In genomic region chr13:62879831-62880615, GRCm38 (mm10) we compare ENCODE assay signal across 9 mouse cellular contexts. TPM values are rescaled to one million over a fixed set of nuclear protein-coding genes. Genes with fewer than 3 reads are reported as not detected.
DNase-seq lines count a peak whose midpoint lies in the region; ATAC-seq lines count a peak whose summit lies in the region.
"Had no signal": no experiment of that assay in that cellular context is flagged by ENCODE, and none has a peak within 500 bp of the region (broad histone marks: within the 10 kb centered on the region; RNA-seq: fewer than 3 reads in every experiment).

No protein-coding gene starts in this region.

- WGBS in midbrain, embryonic 11.5 days = 32% methylated on average over 8 of the region's 8 CpGs
- WGBS in midbrain, embryonic 13.5 days = 18% methylated on average over 8 of the region's 8 CpGs
- WGBS in liver, embryonic 16.5 days (ENCODE audit: insufficient replicate concordance) = 25% methylated on average over 8 of the region's 8 CpGs

- no peak overlapping the region for H3K27ac ChIP-seq in midbrain, embryonic 11.5 days (ENCODE audit: low read depth, low read length)
- no peak overlapping the region for H3K27ac ChIP-seq in midbrain, embryonic 13.5 days
- peak overlapping the region; percentile 67 for H3K27ac ChIP-seq in liver, embryonic 16.5 days (ENCODE audit: low read length)
- H3K27ac ChIP-seq: limb, embryonic 15.5 days had no signal

- H3K9ac ChIP-seq in midbrain, embryonic 11.5 days (ENCODE audit: low read length) = no peak overlapping the region
- no peak overlapping the region for H3K9ac ChIP-seq in midbrain, embryonic 13.5 days (replicated peaks)
- H3K9ac ChIP-seq in liver, embryonic 16.5 days (ENCODE audit: low read depth, low read length) = no peak overlapping the region
- H3K9ac ChIP-seq: limb, embryonic 15.5 days had no signal

- no peak for ATAC-seq in midbrain, embryonic 11.5 days (ENCODE audit: low FRiP score)
- ATAC-seq in midbrain, embryonic 13.5 days = no peak
- ATAC-seq in activated CD4-positive, CD25-positive, alpha-beta regulatory T cell, adult 4 months = peak; percentile 93
- ATAC-seq in liver, embryonic 16.5 days (ENCODE audit: low read depth) = peak; percentile 54

- H3K4me1 ChIP-seq in midbrain, embryonic 11.5 days (ENCODE audit: control insufficient read depth, insufficient read depth, low read length) = no peaks in the 10 kb centered on the region
- peaks cover 5% of the 10 kb centered on the region for H3K4me1 ChIP-seq in midbrain, embryonic 13.5 days (replicated peaks)
- peaks cover 4% of the 10 kb centered on the region for H3K4me1 ChIP-seq in liver, embryonic 16.5 days (ENCODE audit: control insufficient read depth, low read depth, low read length)
- H3K4me1 ChIP-seq: limb, embryonic 15.5 days had no signal

- H3K4me3 ChIP-seq in midbrain, embryonic 11.5 days (ENCODE audit: low read depth, low read length) = no peak overlapping the region
- no peak overlapping the region for H3K4me3 ChIP-seq in midbrain, embryonic 13.5 days (replicated peaks)
- H3K4me3 ChIP-seq in liver, embryonic 16.5 days (ENCODE audit: low read depth, low read length) = no peak overlapping the region
- H3K4me3 ChIP-seq: limb, embryonic 15.5 days had no signal

- no peaks in the 10 kb centered on the region for H3K27me3 ChIP-seq in midbrain, embryonic 11.5 days (ENCODE audit: control insufficient read depth, insufficient read depth, low read length)
- no peaks in the 10 kb centered on the region for H3K27me3 ChIP-seq in midbrain, embryonic 13.5 days
- H3K27me3 ChIP-seq in liver, embryonic 16.5 days (ENCODE audit: control insufficient read depth, insufficient read depth, low read depth, low read length) = no peaks in the 10 kb centered on the region
- H3K27me3 ChIP-seq: limb, embryonic 15.5 days had no signal

- no peaks in the 10 kb centered on the region for H3K36me3 ChIP-seq in midbrain, embryonic 11.5 days (ENCODE audit: control insufficient read depth, insufficient read depth, low read length)
- H3K36me3 ChIP-seq in midbrain, embryonic 13.5 days = no peaks in the 10 kb centered on the region
- no peaks in the 10 kb centered on the region for H3K36me3 ChIP-seq in liver, embryonic 16.5 days (ENCODE audit: control insufficient read depth, insufficient read depth)
- H3K36me3 ChIP-seq: limb, embryonic 15.5 days had no signal

- DNase-seq in midbrain, embryonic 11.5 days (ENCODE audit: low spot score, missing footprints) = peak; percentile 79
- DNase-seq in thymus, postnatal 10 days (ENCODE audit: low spot score in 2 of 2) = peak; percentile 36 to 37
- DNase-seq in ovary, postnatal 36 days (ENCODE audit: low spot score) = no peak
- DNase-seq in ovary, postnatal 14 days (ENCODE audit: low spot score) = no peak
- DNase-seq: right cerebral cortex, postnatal 14 days had no signal

- H3K9me3 ChIP-seq in midbrain, embryonic 11.5 days (ENCODE audit: control insufficient read depth, low read length) = no peaks in the 10 kb centered on the region
- H3K9me3 ChIP-seq in midbrain, embryonic 13.5 days = no peaks in the 10 kb centered on the region
- H3K9me3 ChIP-seq in liver, embryonic 16.5 days (replicated peaks; ENCODE audit: control insufficient read depth, low read length) = no peaks in the 10 kb centered on the region
- H3K9me3 ChIP-seq: limb, embryonic 15.5 days had no signal

- no peak overlapping the region for H3K4me2 ChIP-seq in midbrain, embryonic 11.5 days
- H3K4me2 ChIP-seq in midbrain, embryonic 13.5 days (replicated peaks) = no peak overlapping the region
- no peak overlapping the region for H3K4me2 ChIP-seq in liver, embryonic 16.5 days (ENCODE audit: low read depth, low read length)
- H3K4me2 ChIP-seq: limb, embryonic 15.5 days had no signal

RNA-seq across cellular contexts. Expression of gene Fbp1, which starts 8.1 kb away (rescaled TPM):
- not detected in 2 replicates for polyA plus RNA-seq in midbrain, embryonic 11.5 days (2014; fragmentation: Nextera tagmentation; extraction: Ambion mirVana)
- polyA plus RNA-seq in midbrain, embryonic 13.5 days (2015; fragmentation: Nextera tagmentation; extraction: Ambion mirVana) = not detected in 2 replicates
- not detected for polyA plus RNA-seq in activated CD4-positive, CD25-positive, alpha-beta regulatory T cell, adult 4 months (2017; shearing (Covaris generic))
- 105 and 149 TPM in 2 replicates for polyA plus RNA-seq in liver, embryonic 16.5 days (2015; fragmentation: Nextera tagmentation; extraction: Ambion mirVana)

RNA-seq across cellular contexts. Expression of gene Fbp2, which starts 21.8 kb away (rescaled TPM):
- polyA plus RNA-seq in midbrain, embryonic 11.5 days (2014; fragmentation: Nextera tagmentation; extraction: Ambion mirVana) = 0.12 and 0.15 TPM in 2 replicates
- polyA plus RNA-seq in midbrain, embryonic 13.5 days (2015; fragmentation: Nextera tagmentation; extraction: Ambion mirVana) = 0.44 TPM in 1 of 2 replicates, not detected in the other
- polyA plus RNA-seq in activated CD4-positive, CD25-positive, alpha-beta regulatory T cell, adult 4 months (2017; shearing (Covaris generic)) = not detected
- polyA plus RNA-seq in liver, embryonic 16.5 days (2015; fragmentation: Nextera tagmentation; extraction: Ambion mirVana) = 0.33 and 3.2 TPM in 2 replicates

Comparison
In these comparisons a context has a peak if more than half of its experiments do, and no peak if none do; other contexts are left out.
1. ATAC-seq: peak in activated CD4-positive, CD25-positive, alpha-beta regulatory T cell, adult 4 months (single experiment) and liver, embryonic 16.5 days (single experiment); none in midbrain, embryonic 11.5 days (single experiment) and midbrain, embryonic 13.5 days (single experiment).
2. DNase-seq: peak in midbrain, embryonic 11.5 days (single experiment) and thymus, postnatal 10 days (2 of 2); none in ovary, postnatal 36 days (single experiment) and ovary, postnatal 14 days (single experiment).
3. RNA of gene Fbp1, which starts 8.1 kb away (polyA plus RNA-seq): 105 to 149 TPM in liver, embryonic 16.5 days; not detected in midbrain, embryonic 11.5 days, not detected in midbrain, embryonic 13.5 days and not detected in activated CD4-positive, CD25-positive, alpha-beta regulatory T cell, adult 4 months; every median in the first group is over 10 times any median in the second.